Mouse (Mus musculus) ES-Bruce4 (cell line): ENCODE results near the gene Btbd2. TPM values are rescaled to one million over a fixed set of nuclear protein-coding genes. Genes with fewer than 3 reads are reported as not detected.

ENCODE experiments used
- H3K27ac ChIP-seq: 2 replicates; pipeline ENCODE4 v1.5.1; 2012; ENCODE audit warnings: low read length, inconsistent platforms; ENCODE audit not compliant: insufficient read depth
- H3K27me3 ChIP-seq: 2 replicates; pipeline ENCODE4 v1.6.1; 2012; ENCODE audit warnings: mild to moderate bottlenecking, low read length, inconsistent platforms; ENCODE audit not compliant: control insufficient read depth, poor library complexity, insufficient read depth, severe bottlenecking
- H3K36me3 ChIP-seq: 2 replicates; pipeline ENCODE4 v1.6.1; 2012; ENCODE audit warnings: inconsistent platforms, mild to moderate bottlenecking, low read length, moderate library complexity; ENCODE audit not compliant: control insufficient read depth, poor library complexity, insufficient read depth, severe bottlenecking
- H3K4me1 ChIP-seq: one replicate; pipeline ENCODE4 v1.8.1; 2011; ENCODE audit warnings: low read length; ENCODE audit not compliant: control insufficient read depth, insufficient read depth
- H3K4me3 ChIP-seq: 2 replicates; pipeline ENCODE4 v1.5.1; 2011; ENCODE audit warnings: low read depth, mild to moderate bottlenecking, low read length
- H3K9ac ChIP-seq: 2 replicates; pipeline ENCODE4 v1.6.1; 2012; ENCODE audit warnings: low read depth, mild to moderate bottlenecking, inconsistent platforms; ENCODE audit not compliant: poor library complexity, severe bottlenecking
- H3K9me3 ChIP-seq: replicated peaks from 2 replicates; pipeline ENCODE4 v1.6.1; 2012; ENCODE audit warnings: mild to moderate bottlenecking, low read length, inconsistent platforms; ENCODE audit not compliant: control insufficient read depth, poor library complexity, insufficient read depth, severe bottlenecking
- CTCF ChIP-seq: IDR thresholded peaks from one replicate; pipeline ENCODE4 v1.8.1; 2011; ENCODE audit warnings: low read depth, low read length
- EP300 ChIP-seq: IDR thresholded peaks from 2 replicates; pipeline ENCODE4 v1.6.1; 2011; ENCODE audit warnings: low read depth, low read length; ENCODE audit not compliant: insufficient read depth
- POLR2A ChIP-seq: IDR thresholded peaks from one replicate; pipeline ENCODE4 v1.8.1; 2011; ENCODE audit warnings: low read length; ENCODE audit not compliant: insufficient read depth
- polyA plus RNA-seq: library from polyadenylated mRNA; stranded (reverse); fragments of >200 nt; gene quantifications from 2 replicates; pipeline ENCODE4 v1.2.4, GENCODE M21; 2011; ENCODE audit warnings: low read depth; ENCODE audit not compliant: missing spikeins, insufficient read depth, insufficient read length

Btbd2 gene
- polyA plus RNA-seq, 1 experiment: 47.1 TPM

DNA sequence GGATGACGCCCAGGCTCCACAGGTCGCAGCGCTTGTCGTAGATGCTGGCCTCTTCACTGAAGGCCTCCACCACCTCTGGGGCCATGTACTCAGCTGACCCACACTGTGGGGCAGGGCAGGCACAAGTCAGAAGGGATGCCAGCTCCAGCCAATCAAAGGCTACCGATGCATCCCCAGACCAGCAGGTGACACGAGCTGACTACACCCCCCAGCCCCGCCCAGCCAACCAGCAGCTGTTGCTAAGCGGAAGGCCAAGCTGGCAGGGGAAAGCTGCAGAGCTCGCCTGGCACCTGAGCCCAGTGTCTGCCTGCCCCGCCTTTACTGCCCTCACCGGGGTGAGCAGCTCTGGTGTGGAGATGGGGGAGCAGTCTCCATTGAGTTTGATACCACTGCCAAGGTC lies 11.7 kb upstream of the Btbd2 start:
- H3K36me3 ChIP-seq: peaks cover 21% of the 10 kb centered on the region
- TF ChIP-seq POLR2A: no peak
- TF ChIP-seq EP300: no peak
- TF ChIP-seq CTCF: no peak
- no peaks in the 10 kb centered on the region for H3K27me3 ChIP-seq
- H3K4me3 ChIP-seq: no peak overlapping the region
- no peaks in the 10 kb centered on the region for H3K9me3 ChIP-seq
- H3K4me1 ChIP-seq: peaks cover 3% of the 10 kb centered on the region
- H3K9ac ChIP-seq: no peak overlapping the region
- H3K27ac ChIP-seq: no peak overlapping the region

DNA sequence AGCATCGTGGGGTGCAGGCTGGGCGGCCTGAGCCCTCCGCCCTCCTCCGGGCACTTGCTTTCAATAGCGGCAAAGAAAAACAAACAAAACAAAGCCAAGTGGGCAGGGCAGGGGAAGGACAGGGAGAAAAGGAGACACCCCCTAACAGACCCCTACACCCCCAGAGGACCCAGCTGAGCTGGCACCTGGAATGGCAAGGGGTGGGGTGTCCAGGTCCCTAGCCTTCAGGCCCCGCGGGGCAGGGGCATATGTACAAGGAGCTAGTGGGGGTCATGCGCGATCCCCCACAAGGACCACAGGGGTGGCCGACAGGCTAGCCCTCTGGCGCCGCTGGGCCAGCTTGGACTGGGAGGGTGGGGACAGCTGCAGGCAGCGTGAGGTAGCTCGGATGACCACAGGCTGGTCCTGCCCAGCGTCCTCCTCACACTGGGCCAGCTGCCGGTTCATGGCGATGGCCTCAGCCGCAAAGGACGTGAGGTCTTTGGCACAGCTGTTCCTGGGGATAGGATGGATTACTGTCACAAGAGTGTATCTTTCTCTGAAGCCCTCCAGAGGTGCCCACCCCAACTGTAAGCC lies 10.1 kb upstream of the Btbd2 start:
- no peaks in the 10 kb centered on the region for H3K27me3 ChIP-seq
- H3K9me3 ChIP-seq: no peaks in the 10 kb centered on the region
- no peak overlapping the region for H3K4me3 ChIP-seq
- no peak overlapping the region for H3K9ac ChIP-seq
- H3K36me3 ChIP-seq: peaks cover 21% of the 10 kb centered on the region
- H3K4me1 ChIP-seq: peaks cover 6% of the 10 kb centered on the region
- no peak for TF ChIP-seq EP300
- TF ChIP-seq CTCF: no peak
- TF ChIP-seq POLR2A: no peak
- H3K27ac ChIP-seq: no peak overlapping the region

DNA sequence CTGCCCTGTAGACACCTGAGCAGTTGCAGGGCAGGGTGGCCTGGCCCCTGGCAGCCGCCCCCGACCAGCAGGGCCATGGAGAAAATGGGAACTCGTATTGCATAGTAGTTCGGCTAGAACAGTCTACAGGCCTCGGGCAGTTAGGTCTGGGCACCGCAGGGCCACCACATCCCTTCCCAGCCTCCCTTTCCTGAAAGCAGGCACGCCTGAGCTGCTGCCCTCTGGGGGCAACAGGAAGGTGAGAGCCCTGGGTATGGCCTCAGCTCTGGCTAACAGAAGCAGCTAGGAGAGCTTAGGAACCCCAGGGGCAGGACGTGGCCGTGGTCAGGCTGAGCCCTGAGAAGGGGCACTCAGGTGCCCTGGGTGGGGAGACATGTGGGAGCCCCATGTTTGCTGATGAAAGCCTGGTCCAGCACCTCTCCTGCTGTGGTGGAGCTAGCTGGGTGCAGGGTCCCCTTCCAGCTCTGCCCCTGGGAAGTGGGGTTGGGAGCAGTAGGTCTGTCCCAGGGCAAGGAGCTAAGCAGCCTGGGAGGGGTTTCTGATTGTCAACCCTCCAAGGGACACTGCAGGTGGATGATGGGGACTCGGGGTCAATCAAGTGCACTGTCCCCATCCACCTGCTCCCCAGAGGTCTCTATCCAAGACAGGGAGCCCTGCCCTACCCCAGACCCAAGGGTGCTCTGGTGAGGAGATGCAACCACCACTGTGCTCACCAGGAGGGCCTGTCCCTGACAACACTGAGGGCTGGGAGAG lies 9.3 kb upstream of the Btbd2 start:
- 0 out of 2 replicates have a peak overlapping the region, but pooled peaks have one; percentile 5 for H3K27ac ChIP-seq
- H3K9ac ChIP-seq: no peak overlapping the region
- H3K27me3 ChIP-seq: no peaks in the 10 kb centered on the region
- no peaks in the 10 kb centered on the region for H3K9me3 ChIP-seq
- peaks cover 17% of the 10 kb centered on the region for H3K36me3 ChIP-seq
- H3K4me3 ChIP-seq: no peak overlapping the region
- no peak for TF ChIP-seq CTCF
- TF ChIP-seq POLR2A: no peak
- no peak for TF ChIP-seq EP300
- H3K4me1 ChIP-seq: peaks cover 6% of the 10 kb centered on the region

DNA sequence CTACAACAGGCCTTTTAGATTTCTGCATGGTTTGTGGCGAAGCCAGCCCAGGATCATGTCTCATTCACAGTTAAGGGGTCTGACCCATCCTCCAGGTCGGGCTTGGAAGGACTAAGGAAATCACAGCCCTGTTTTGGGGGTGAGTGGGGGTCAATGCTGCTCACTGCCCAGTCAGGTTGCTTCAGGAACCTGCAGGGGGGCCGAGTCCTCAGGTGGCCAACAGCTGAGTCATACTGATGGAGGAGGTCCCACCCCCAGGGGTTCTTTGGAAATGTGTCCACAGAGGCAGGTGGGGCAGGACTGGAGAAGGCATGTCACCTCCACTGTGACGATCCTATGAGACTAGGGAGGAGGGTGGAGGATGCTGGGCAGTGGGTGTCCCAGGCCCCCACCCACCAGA lies 8.6 kb upstream of the Btbd2 start:
- no peaks in the 10 kb centered on the region for H3K9me3 ChIP-seq
- peaks cover 17% of the 10 kb centered on the region for H3K36me3 ChIP-seq
- H3K4me3 ChIP-seq: no peak overlapping the region
- TF ChIP-seq EP300 (no peak), CTCF (no peak), POLR2A (no peak)
- H3K9ac ChIP-seq: no peak overlapping the region
- H3K27me3 ChIP-seq: no peaks in the 10 kb centered on the region
- H3K4me1 ChIP-seq: peaks cover 6% of the 10 kb centered on the region
- peak overlapping the region; percentile 39 for H3K27ac ChIP-seq

DNA sequence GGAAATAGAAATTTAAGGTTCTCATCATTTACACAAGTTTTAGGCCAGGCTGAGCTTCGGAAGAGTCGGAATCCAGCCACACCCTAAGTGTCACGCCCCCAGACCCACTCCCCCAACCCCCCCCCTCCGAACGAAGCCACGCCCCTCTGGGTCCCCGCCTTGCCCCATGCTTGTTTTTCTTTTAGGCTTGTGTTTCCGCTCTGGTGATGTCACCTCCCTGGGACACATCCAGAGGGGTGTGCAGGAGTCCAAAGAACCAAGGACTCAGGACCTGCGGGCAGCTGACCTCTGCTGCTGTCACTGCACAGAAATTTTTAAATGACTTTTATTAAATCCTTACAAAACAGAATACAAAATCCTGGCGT lies 8.1 kb upstream of the Btbd2 start:
- peaks cover 17% of the 10 kb centered on the region for H3K36me3 ChIP-seq
- peak overlapping the region; percentile 41 for H3K4me3 ChIP-seq
- TF ChIP-seq POLR2A: no peak
- TF ChIP-seq EP300: no peak
- no peak for TF ChIP-seq CTCF
- H3K9me3 ChIP-seq: no peaks in the 10 kb centered on the region
- peak overlapping the region; percentile 35 for H3K9ac ChIP-seq
- H3K27me3 ChIP-seq: no peaks in the 10 kb centered on the region
- peak overlapping the region; percentile 85 for H3K27ac ChIP-seq
- H3K4me1 ChIP-seq: peaks cover 6% of the 10 kb centered on the region

DNA sequence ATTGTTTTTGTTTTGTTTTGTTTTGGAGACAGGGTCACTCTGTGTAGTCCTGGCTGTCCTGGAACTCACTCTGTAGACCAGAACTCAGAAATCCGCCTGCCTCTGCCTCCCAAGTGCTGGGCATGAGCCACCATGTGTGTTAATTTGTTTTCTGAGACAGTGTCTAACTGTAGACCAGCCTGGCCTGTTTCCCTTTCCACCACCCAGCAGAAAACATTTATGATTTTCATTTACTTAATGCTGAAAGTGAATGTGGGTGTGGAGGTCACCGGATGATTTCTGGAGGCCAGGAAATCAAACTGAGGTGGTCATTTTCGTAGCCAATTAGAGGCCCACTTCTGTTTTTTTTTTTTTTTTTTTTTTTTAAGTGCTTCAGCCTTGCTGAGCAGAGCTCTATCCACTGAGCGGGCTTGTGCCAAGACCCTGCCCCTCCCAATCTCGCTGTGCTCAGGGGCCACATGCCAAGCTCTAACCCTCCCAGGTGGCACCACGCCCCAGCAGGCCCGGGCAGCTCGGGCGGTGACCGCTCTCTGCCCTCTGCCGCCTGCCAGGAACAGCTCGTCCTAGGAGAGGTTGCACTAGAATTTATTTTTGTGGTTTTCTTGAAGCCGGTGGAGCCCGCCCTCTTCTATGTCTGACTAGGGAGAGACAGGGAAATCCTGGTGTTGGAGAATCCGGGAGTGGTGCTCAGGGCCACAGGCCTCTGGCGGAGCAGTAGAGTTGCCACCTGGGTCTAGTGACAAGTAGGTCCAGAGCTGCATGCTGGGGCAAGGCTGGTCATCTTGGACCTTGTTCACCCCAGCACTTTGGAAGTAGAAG lies 7.5 kb upstream of the Btbd2 start:
- Histone ChIP-seq H3K9ac (peak overlapping the region; percentile 35), H3K36me3 (peaks cover 17% of the 10 kb centered on the region), H3K27me3 (no peaks in the 10 kb centered on the region), H3K27ac (peak overlapping the region; percentile 85), H3K4me1 (peaks cover 6% of the 10 kb centered on the region), H3K9me3 (no peaks in the 10 kb centered on the region), H3K4me3 (peak overlapping the region; percentile 41)
- TF ChIP-seq EP300 (no peak), POLR2A (no peak)
